Mouse (Mus musculus) midbrain, embryonic 16.5 days (tissue): ENCODE data around the gene Per1. TPM values are rescaled to one million over a fixed set of nuclear protein-coding genes. Genes with fewer than 3 reads are reported as not detected.

Source experiments
- ATAC-seq: fragments of 200-750 bp; cut with Nextera tagmentation; 2 replicates; pipeline ENCODE4 v1.8.0; 2017; ENCODE audit warnings: moderate TSS enrichment
- H3K27ac ChIP-seq: fragments of 300-500 bp; sonication (generic); 2 replicates; pipeline ENCODE4 v1.5.1; 2014; ENCODE audit warnings: mild to moderate bottlenecking, low read length, mixed read lengths
- H3K27me3 ChIP-seq: fragments of 300-500 bp; sonication (generic); 2 replicates; pipeline ENCODE4 v1.6.1; 2014; ENCODE audit warnings: low read depth, low read length, mixed read lengths; ENCODE audit not compliant: control insufficient read depth, insufficient read depth
- H3K36me3 ChIP-seq: fragments of 300-500 bp; sonication (generic); 2 replicates; pipeline ENCODE4 v1.6.1; 2014; ENCODE audit warnings: mild to moderate bottlenecking, low read length, moderate library complexity, mixed read lengths; ENCODE audit not compliant: control insufficient read depth, insufficient read depth
- H3K4me1 ChIP-seq: fragments of 300-500 bp; sonication (generic); 2 replicates; pipeline ENCODE4 v1.6.1; 2014; ENCODE audit warnings: mild to moderate bottlenecking, low read length, mixed read lengths; ENCODE audit not compliant: control insufficient read depth, insufficient read depth
- H3K4me2 ChIP-seq: fragments of 300-500 bp; sonication (generic); 2 replicates; pipeline ENCODE4 v1.6.1; 2014; ENCODE audit warnings: mild to moderate bottlenecking, low read length, mixed read lengths
- H3K4me3 ChIP-seq: fragments of 300-500 bp; sonication (generic); 2 replicates; pipeline ENCODE4 v1.5.1; 2014; ENCODE audit warnings: low read depth, mild to moderate bottlenecking, low read length, moderate library complexity, mixed read lengths
- H3K9ac ChIP-seq: fragments of 300-500 bp; sonication (generic); 2 replicates; pipeline ENCODE4 v1.6.1; 2014; ENCODE audit warnings: low read depth, low read length, mixed read lengths
- H3K9me3 ChIP-seq: fragments of 300-500 bp; sonication (generic); replicated peaks from 2 replicates; pipeline ENCODE4 v1.6.1; 2014; ENCODE audit warnings: mild to moderate bottlenecking, low read length, mixed read lengths; ENCODE audit not compliant: control insufficient read depth, poor library complexity, severe bottlenecking
- WGBS: fragments of 180-500 bp; shearing (Covaris S2); extraction: QIAGEN DNeasy Blood & Tissue Kit; methylation state at CpG from one replicate; pipeline ENCODE4 v1.1.7; 2014; 5-methylcytosine and 5-hydroxymethylcytosine counted together
- polyA plus RNA-seq: library from polyadenylated mRNA; unstranded; fragments of >200 nt; fragmentation: Nextera tagmentation; extraction: Ambion mirVana; gene quantifications from 2 replicates; pipeline ENCODE4 v1.2.1, GENCODE M21; 2015

The Per1 gene
- polyA plus RNA-seq, 1 experiment from 2014 or later, result 12.4 TPM

- peak overlapping the region; percentile 79 for H3K4me2 ChIP-seq
- peak overlapping the region; percentile 83 for H3K27ac ChIP-seq
- H3K36me3 ChIP-seq, result no peaks in the 10 kb centered on the region
- H3K4me3 ChIP-seq, result peak overlapping the region; percentile 64
- no peak for ATAC-seq
- H3K27me3 ChIP-seq, result no peaks in the 10 kb centered on the region; the same call in 1 of the 2 replicates
- H3K9me3 ChIP-seq, result no peaks in the 10 kb centered on the region
- H3K4me1 ChIP-seq, result peaks cover 9% of the 10 kb centered on the region
- H3K9ac ChIP-seq, result peak overlapping the region; percentile 64
- WGBS, result 10% methylated on average over 20 of the region's 20 CpGs
Observed at GRCm38 (mm10) chr11:69125919-69126705, 31.1 kb downstream of the Per1 start.

DNA sequence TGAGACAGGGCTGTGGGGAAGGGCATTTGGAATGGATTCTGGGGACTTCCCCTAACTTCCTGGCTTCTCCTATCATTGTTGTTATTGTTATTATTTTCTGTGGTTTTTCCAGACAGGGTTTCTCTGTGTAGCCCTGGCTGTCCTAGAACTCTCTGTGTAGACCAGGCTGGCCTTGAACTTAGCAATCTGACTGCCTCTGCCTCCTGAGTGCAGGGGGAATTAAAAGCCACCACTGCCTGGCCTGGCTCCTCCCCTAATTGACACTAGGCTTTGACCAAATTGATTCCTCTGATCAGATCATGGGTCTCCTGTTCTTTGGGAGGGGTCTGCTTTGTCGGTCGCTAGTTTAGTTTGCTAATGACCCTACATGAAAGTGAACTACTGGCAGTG lies 31.7 kb downstream of the Per1 start:
- no peak for ATAC-seq
- Histone ChIP-seq H3K4me1 (peaks cover 8% of the 10 kb centered on the region; the same call in 1 of the 2 replicates), H3K36me3 (no peaks in the 10 kb centered on the region), H3K9me3 (no peaks in the 10 kb centered on the region), H3K27me3 (no peaks in the 10 kb centered on the region; the same call in 1 of the 2 replicates), H3K27ac (no peak overlapping the region), H3K4me3 (peak overlapping the region; percentile 64), H3K4me2 (peak overlapping the region; percentile 79), H3K9ac (peak overlapping the region; percentile 64)
- 33% methylated on average over 2 of the region's 2 CpGs for WGBS

GRCm38 (mm10) chr11:69128426-69129122 lies 33.6 kb downstream of the Per1 start:
- no peaks in the 10 kb centered on the region for H3K9me3 ChIP-seq
- H3K4me3 ChIP-seq, result no peak overlapping the region
- no peak overlapping the region for H3K9ac ChIP-seq
- no peak overlapping the region for H3K4me2 ChIP-seq
- H3K4me1 ChIP-seq, result peaks cover 8% of the 10 kb centered on the region; the same call in 1 of the 2 replicates
- H3K36me3 ChIP-seq, result no peaks in the 10 kb centered on the region
- H3K27me3 ChIP-seq, result no peaks in the 10 kb centered on the region; the same call in 1 of the 2 replicates
- WGBS, result 77% methylated on average over 8 of the region's 8 CpGs
- ATAC-seq, result no peak
- no peak overlapping the region for H3K27ac ChIP-seq

DNA sequence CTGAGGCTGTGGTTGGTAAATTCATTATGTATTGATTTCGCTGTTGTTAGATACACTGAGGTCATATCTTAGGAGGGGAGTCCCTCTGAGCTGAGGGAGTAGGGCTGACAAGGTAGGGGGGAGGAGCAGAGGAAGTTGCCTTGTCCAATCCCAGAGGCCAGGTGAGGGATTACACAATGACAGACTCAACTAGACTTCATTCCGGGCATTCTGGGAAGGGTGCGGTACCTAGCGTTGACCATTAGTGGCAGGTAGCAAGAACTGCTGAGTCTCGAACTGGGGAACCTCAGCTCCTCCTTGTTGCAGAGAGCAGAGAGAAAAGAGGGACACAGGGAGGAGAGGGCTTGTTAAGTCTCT lies 38.5 kb downstream of the Per1 start:
- WGBS, result 16% methylated on average over 5 of the region's 5 CpGs
- H3K9me3 ChIP-seq, result no peaks in the 10 kb centered on the region
- ATAC-seq, result peak; percentile 57; the same call in 1 of the 2 replicates
- peak overlapping the region; percentile 45 for H3K4me3 ChIP-seq
- peaks cover 5% of the 10 kb centered on the region; the same call in 1 of the 2 replicates for H3K4me1 ChIP-seq
- H3K27ac ChIP-seq, result no peak overlapping the region
- H3K4me2 ChIP-seq, result peak overlapping the region; percentile 77
- no peaks in the 10 kb centered on the region for H3K36me3 ChIP-seq
- no peaks in the 10 kb centered on the region; the same call in 1 of the 2 replicates for H3K27me3 ChIP-seq
- H3K9ac ChIP-seq, result peak overlapping the region; percentile 68; the same call in 1 of the 2 replicates

- Histone ChIP-seq H3K27me3 (no peaks in the 10 kb centered on the region; the same call in 1 of the 2 replicates), H3K27ac (peak overlapping the region; percentile 66; the same call in 1 of the 2 replicates), H3K36me3 (no peaks in the 10 kb centered on the region), H3K9ac (peak overlapping the region; percentile 68), H3K4me1 (peaks cover 5% of the 10 kb centered on the region; the same call in 1 of the 2 replicates), H3K4me2 (peak overlapping the region; percentile 77), H3K4me3 (peak overlapping the region; percentile 45), H3K9me3 (no peaks in the 10 kb centered on the region)
- peak; percentile 80 for ATAC-seq
- 2% methylated on average over 34 of the region's 34 CpGs for WGBS
Observed at GRCm38 (mm10) chr11:69133923-69134621, 39.1 kb downstream of the Per1 start.

DNA sequence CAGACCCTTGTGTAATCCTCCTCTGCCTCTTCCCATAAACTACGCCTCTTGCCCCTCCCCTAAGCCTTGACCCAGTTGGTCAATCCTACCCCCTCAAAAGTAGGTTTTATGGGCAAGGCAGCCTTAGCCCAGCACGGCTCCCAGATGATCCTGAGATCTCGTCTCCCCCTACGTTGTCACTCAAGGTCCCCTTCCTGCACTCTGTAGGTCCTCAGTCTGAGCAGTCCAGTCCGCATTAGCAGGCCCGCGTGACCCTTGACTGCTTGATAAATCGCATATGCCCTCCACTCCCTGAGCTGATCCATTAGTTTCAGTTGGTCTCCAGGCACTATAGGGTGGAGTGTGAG lies 39.6 kb downstream of the Per1 start:
- 0 out of 2 replicates have a peak, but pooled peaks have one; percentile 19 for ATAC-seq
- Histone ChIP-seq H3K4me3 (peak overlapping the region; percentile 45), H3K9me3 (no peaks in the 10 kb centered on the region), H3K4me2 (peak overlapping the region; percentile 77), H3K36me3 (no peaks in the 10 kb centered on the region), H3K4me1 (peaks cover 5% of the 10 kb centered on the region; the same call in 1 of the 2 replicates), H3K27ac (no peak overlapping the region), H3K9ac (peak overlapping the region; percentile 68), H3K27me3 (no peaks in the 10 kb centered on the region; the same call in 1 of the 2 replicates)
- WGBS, result 27% methylated on average over 8 of the region's 8 CpGs

DNA sequence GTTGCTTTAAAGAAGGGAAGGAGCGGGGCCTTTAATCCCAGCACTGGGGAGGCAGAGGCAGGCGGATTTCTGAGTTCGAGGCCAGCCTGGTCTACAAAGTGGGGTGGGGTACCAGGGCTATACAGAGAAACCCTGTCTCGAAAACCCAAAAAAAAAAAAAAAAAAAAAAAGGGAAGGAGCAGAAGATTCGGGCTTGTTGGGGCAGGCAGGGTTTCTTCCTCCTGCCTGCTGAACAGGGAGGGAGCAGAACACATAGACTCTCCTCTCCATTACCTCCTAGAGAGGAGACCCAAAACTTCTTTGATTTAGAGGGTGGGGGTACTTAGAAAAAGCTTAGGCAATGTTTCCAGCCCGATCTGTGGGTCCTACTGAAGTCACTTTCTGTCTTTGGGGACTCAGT lies 40.3 kb downstream of the Per1 start:
- ATAC-seq, result no peak
- WGBS, result 96% methylated on average over 6 of the region's 6 CpGs
- Histone ChIP-seq H3K27ac (no peak overlapping the region), H3K27me3 (no peaks in the 10 kb centered on the region; the same call in 1 of the 2 replicates), H3K9ac (no peak overlapping the region), H3K4me1 (peaks cover 5% of the 10 kb centered on the region; the same call in 1 of the 2 replicates), H3K36me3 (no peaks in the 10 kb centered on the region), H3K9me3 (no peaks in the 10 kb centered on the region), H3K4me2 (no peak overlapping the region), H3K4me3 (no peak overlapping the region)

DNA sequence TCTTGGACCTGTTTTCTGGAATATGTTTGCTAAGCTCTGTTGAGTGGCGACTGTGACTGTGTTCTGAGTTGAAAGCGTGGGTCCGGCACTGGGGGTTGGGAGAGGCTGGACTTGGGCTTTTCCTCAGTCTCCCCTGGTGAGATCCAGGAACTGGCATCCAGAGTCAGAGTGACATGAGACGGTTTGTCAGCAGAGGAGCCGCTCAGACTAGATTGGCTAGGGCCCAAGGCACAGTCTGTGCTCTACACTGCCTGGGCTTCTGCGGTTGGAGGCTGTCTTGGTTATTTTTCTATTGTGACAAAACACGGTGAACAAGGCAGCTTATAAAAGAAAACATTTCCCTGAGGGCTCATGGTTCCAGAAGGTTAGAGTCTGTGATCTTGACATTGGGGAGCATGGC lies 52.5 kb downstream of the Per1 start:
- Histone ChIP-seq H3K4me2 (no peak overlapping the region), H3K9me3 (no peaks in the 10 kb centered on the region), H3K4me3 (no peak overlapping the region), H3K27ac (no peak overlapping the region), H3K9ac (no peak overlapping the region), H3K4me1 (no peaks in the 10 kb centered on the region), H3K27me3 (no peaks in the 10 kb centered on the region), H3K36me3 (no peaks in the 10 kb centered on the region)
- ATAC-seq, result no peak
- 69% methylated on average over 7 of the region's 7 CpGs for WGBS
